Mouse (Mus musculus): ENCODE measurements around the gene Mybpc3. TPM values are rescaled to one million over a fixed set of nuclear protein-coding genes. Genes with fewer than 3 reads are reported as not detected.

Mybpc3 gene
- polyA plus RNA-seq, 1 experiment from 2014 or later, result 4.7 TPM

DNA sequence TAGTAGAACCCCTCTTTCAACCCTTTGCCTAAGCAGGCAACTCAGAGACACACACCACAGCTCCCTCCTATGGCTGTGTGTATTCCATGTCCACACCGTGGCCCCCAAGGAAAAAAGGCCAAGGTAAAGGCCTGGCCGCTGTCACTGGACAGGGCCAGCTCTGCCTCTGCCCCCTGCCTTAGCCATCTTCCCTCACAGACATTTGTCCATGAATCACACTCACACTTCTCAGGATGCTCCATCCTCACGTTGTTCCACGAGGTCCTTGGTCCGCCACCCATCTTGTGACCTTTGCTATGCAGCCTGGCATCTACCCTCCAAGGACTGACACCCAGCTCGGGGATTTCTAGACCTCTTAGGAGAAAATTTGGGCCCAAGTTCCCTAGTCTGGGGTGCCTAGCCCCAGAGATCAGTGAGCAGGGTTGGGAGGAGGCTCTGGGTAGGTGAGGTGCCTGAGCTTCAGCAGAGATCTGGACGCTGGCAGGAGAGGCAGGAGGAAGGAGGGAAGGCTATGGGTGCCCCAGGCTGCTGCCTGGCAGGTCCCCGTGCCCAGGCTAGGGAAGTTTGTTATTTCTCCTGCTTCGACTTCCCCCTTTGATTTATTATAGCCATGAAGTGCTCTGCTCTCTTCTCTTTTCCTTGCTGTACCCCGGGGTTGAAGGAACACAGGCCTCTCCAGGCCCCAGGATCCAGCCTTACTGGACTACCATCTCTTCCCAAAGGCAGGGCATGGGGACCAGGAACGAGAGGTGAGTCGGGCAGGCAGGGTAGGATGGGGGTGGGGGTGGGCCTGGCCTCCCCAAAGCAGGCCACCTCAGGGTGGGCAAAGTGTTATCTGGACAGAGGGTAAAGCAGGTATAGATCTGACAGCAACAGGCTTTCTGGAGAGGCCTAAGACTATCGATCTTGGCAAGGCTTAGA, 35.9 kb upstream of the Mybpc3 start, which contains the start of gene Spi1:
Spi1 (plus strand) TSS at position 616 of the 921 bp plus-strand sequence.
- DNase-seq (ENCODE audit: low spot score) (no peak), ATAC-seq (no peak)
- Histone ChIP-seq H3K27me3 (replicated peaks; ENCODE audit: insufficient read depth, low read length) (no peaks in the 10 kb centered on the region), H3K9ac (replicated peaks; ENCODE audit: low read depth) (no peak within 1 kb of the TSS), H3K4me1 (ENCODE audit: insufficient read depth, low read depth, low read length) (no peaks in the 10 kb centered on the region; the same call in 1 of the 2 replicates), H3K4me2 (replicated peaks; ENCODE audit: low read depth, low read length) (no peak within 1 kb of the TSS), H3K9me3 (ENCODE audit: low read length) (no peaks in the 10 kb centered on the region), H3K4me3 (ENCODE audit: low read depth, low read length) (no peak within 1 kb of the TSS), H3K27ac (ENCODE audit: low read length) (peak within 1 kb of the TSS; percentile 66), H3K36me3 (ENCODE audit: insufficient read depth, low read length) (no peaks in the 10 kb centered on the region)
- TF ChIP-seq CTCF (IDR thresholded peaks at IDR 0.05) (no peak), EP300 (IDR thresholded peaks at IDR 0.05) (no peak)
- WGBS, result 79% methylated on average over 13 of the region's 13 CpGs

DNA sequence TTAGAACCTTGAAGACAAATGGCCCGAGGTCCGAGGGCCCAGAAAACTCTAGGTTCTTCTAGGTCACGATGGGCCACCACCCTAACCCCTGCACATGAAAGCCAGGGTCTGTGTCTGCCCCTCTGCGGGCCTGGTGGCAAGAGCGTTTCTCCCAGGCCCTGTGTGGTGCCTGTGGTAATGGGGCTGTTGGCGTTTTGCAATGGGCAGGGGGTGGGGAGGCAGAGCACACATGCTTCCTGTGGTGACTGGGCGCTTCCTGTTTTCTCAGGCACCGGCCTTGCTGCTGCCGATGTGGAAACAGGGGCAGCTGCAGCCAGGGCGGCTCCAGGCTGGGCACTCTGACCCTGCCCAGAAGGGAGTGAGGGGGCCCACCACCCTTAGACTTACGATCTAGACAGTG, 35.1 kb upstream of the Mybpc3 start:
- H3K9ac ChIP-seq (replicated peaks; ENCODE audit: low read depth), result no peak overlapping the region
- 42% methylated on average over 11 of the region's 11 CpGs for WGBS
- H3K4me3 ChIP-seq (ENCODE audit: low read depth, low read length), result no peak overlapping the region
- peak; percentile 74 for DNase-seq (ENCODE audit: low spot score)
- no peak for TF ChIP-seq CTCF (IDR thresholded peaks at IDR 0.05)
- TF ChIP-seq EP300 (IDR thresholded peaks at IDR 0.05), result 0 out of 2 replicates have a peak, but pooled peaks have one; percentile 16
- no peaks in the 10 kb centered on the region for H3K36me3 ChIP-seq (ENCODE audit: insufficient read depth, low read length)
- H3K27ac ChIP-seq (ENCODE audit: low read length), result peak overlapping the region; percentile 66
- no peaks in the 10 kb centered on the region for H3K9me3 ChIP-seq (ENCODE audit: low read length)
- peak; percentile 76 for ATAC-seq
- no peak overlapping the region for H3K4me2 ChIP-seq (replicated peaks; ENCODE audit: low read depth, low read length)
- no peaks in the 10 kb centered on the region for H3K27me3 ChIP-seq (replicated peaks; ENCODE audit: insufficient read depth, low read length)
- H3K4me1 ChIP-seq (ENCODE audit: insufficient read depth, low read depth, low read length), result no peaks in the 10 kb centered on the region; the same call in 1 of the 2 replicates

DNA sequence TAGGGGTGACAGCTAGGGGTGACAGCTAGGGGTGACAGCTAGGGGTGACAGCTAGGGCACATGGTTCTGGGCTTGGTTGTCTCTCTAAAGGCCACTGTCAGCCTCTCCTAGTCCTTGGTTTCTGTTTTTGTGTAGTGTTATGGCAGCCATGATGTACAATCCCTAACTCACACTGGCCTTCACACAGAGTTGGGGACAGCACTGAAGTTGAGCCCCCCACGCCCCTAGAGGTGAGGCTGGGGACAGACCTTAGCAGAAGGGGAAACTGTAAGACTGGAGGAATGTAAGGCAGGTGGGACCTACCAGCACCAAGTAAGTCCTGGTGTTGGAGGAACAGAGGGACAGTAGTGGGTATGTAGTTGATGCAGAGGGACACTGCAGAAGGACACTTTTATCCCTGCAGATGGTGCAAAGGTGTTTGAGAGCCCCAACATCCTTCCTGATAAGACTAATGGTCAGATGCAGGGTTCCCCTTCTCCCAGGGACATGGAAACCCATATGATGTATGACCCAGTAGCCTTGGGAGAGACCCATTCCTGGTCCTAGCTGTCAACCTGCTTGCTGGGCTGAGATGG, 34.5 kb upstream of the Mybpc3 start:
- H3K4me1 ChIP-seq (ENCODE audit: insufficient read depth, low read depth, low read length), result no peaks in the 10 kb centered on the region; the same call in 1 of the 2 replicates
- no peak for TF ChIP-seq CTCF (IDR thresholded peaks at IDR 0.05)
- no peak for TF ChIP-seq EP300 (IDR thresholded peaks at IDR 0.05)
- H3K27me3 ChIP-seq (replicated peaks; ENCODE audit: insufficient read depth, low read length), result no peaks in the 10 kb centered on the region
- peak overlapping the region; percentile 66 for H3K27ac ChIP-seq (ENCODE audit: low read length)
- H3K9ac ChIP-seq (replicated peaks; ENCODE audit: low read depth), result no peak overlapping the region
- DNase-seq (ENCODE audit: low spot score) (no peak), ATAC-seq (no peak)
- no peaks in the 10 kb centered on the region for H3K36me3 ChIP-seq (ENCODE audit: insufficient read depth, low read length)
- WGBS, result 35% methylated on average over 1 of the region's 1 CpGs
- H3K9me3 ChIP-seq (ENCODE audit: low read length), result no peaks in the 10 kb centered on the region
- peak overlapping the region; percentile 19; the same call in 1 of the 2 replicates for H3K4me2 ChIP-seq (replicated peaks; ENCODE audit: low read depth, low read length)
- H3K4me3 ChIP-seq (ENCODE audit: low read depth, low read length), result no peak overlapping the region

DNA sequence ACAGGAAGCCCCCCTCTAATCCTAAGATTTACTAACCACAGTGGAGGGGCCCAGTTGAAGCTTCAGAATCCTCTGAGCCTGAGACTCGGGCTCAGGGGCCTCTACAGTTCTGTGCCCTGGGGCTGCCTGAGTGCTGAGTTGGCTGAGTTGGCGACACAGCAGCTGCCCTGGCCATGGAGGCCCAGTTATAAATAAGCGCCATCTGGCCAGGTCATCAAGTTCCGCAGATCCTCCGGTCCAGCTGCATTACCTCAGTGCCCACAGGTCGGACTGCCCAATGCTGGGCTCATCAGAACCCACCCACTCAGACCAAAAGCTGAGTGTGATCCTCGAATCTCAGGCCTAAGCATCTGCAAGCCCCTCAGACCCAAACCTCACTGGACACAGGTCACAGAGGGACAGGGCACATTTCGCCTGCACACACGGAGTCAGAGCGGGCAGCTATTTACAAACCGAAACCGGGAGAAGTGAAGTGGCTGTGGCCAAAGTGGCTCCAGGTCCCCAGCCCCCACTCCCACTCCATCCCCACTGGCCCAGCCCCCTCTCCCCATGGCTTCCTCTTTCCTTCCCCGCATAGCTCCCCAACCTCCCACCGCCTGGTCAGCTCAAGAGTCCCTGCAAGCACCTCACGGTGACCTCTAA, 33.6 kb upstream of the Mybpc3 start:
- TF ChIP-seq CTCF (IDR thresholded peaks at IDR 0.05), result no peak
- TF ChIP-seq EP300 (IDR thresholded peaks at IDR 0.05), result no peak
- WGBS, result 77% methylated on average over 15 of the region's 15 CpGs
- peak; percentile 25 for ATAC-seq
- no peak for DNase-seq (ENCODE audit: low spot score)
- H3K4me2 ChIP-seq (replicated peaks; ENCODE audit: low read depth, low read length), result peak overlapping the region; percentile 19; the same call in 1 of the 2 replicates
- no peaks in the 10 kb centered on the region for H3K36me3 ChIP-seq (ENCODE audit: insufficient read depth, low read length)
- no peaks in the 10 kb centered on the region for H3K4me1 ChIP-seq (ENCODE audit: insufficient read depth, low read depth, low read length)
- no peak overlapping the region for H3K4me3 ChIP-seq (ENCODE audit: low read depth, low read length)
- no peak overlapping the region for H3K9ac ChIP-seq (replicated peaks; ENCODE audit: low read depth)
- no peaks in the 10 kb centered on the region for H3K9me3 ChIP-seq (ENCODE audit: low read length)
- H3K27me3 ChIP-seq (replicated peaks; ENCODE audit: insufficient read depth, low read length), result no peaks in the 10 kb centered on the region
- 0 out of 2 replicates have a peak overlapping the region, but pooled peaks have one; percentile 32 for H3K27ac ChIP-seq (ENCODE audit: low read length)

DNA sequence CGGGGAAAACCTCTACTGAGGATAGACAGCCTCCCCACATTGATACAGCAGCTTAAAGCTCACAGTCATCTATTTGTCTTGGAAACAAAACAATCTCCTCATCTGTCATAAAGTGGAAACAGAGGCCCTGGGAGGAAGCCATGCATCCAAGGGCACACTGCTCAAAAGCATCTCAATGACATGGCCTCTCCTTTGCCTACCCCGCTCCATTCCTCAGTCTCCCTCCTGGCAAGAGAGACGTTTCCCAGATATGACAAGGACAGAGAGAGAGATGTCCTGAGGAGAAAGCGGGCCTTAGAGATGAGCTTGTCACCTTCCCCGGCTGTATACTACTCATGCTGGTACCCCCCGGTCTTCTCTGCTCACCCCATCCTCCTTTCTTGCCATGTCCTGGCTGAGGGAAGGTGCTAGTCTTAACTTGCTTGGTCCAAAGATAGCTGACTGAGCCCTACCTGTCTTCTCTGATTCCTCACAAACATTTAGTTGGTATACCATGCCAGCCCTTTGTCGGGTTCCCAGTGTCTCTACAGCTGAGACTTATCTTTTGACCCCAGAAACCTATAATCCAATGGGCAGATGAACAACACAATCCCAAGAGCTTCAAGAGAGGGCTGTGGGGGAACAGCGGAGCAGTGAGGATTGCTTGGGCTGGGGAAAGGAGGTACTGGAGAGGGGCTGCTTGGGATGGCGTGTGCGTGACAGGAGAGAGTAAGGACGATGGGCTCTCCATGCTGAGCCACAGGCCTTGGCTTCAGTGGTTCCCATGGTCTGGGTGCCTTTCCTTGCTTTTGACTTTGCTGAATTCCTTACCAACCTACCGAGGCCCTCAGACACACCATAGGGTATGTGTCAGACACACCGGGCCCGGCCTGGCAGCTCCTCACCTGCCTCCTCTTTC, 32.2 kb upstream of the Mybpc3 start:
- Histone ChIP-seq H3K4me3 (ENCODE audit: low read depth, low read length) (no peak overlapping the region), H3K36me3 (ENCODE audit: insufficient read depth, low read length) (no peaks in the 10 kb centered on the region), H3K27me3 (replicated peaks; ENCODE audit: insufficient read depth, low read length) (no peaks in the 10 kb centered on the region), H3K27ac (ENCODE audit: low read length) (no peak overlapping the region), H3K9ac (replicated peaks; ENCODE audit: low read depth) (no peak overlapping the region), H3K4me2 (replicated peaks; ENCODE audit: low read depth, low read length) (no peak overlapping the region), H3K4me1 (ENCODE audit: insufficient read depth, low read depth, low read length) (no peaks in the 10 kb centered on the region), H3K9me3 (ENCODE audit: low read length) (no peaks in the 10 kb centered on the region)
- no peak for DNase-seq (ENCODE audit: low spot score)
- ATAC-seq, result no peak
- 91% methylated on average over 14 of the region's 14 CpGs for WGBS
- no peak for TF ChIP-seq EP300 (IDR thresholded peaks at IDR 0.05)
- TF ChIP-seq CTCF (IDR thresholded peaks at IDR 0.05), result no peak

Data from lung, postnatal 0 days (tissue).